Mouse (Mus musculus) effector memory CD4-positive, alpha-beta T cell, adult 5 months (primary cell): ENCODE measurements around the gene Gm10487. TPM values are rescaled to one million over a fixed set of nuclear protein-coding genes. Genes with fewer than 3 reads are reported as not detected.

Source experiments
- polyA plus RNA-seq: library from polyadenylated mRNA; unstranded; fragments of 100-300 nt; shearing (Covaris generic); gene quantifications from one replicate; pipeline ENCODE4 v1.2.1, GENCODE M21; 2017

The Gm10487 gene
- not detected for polyA plus RNA-seq

GRCm38 (mm10) chrX:30843369-30843768, at the start of gene Gm10487:
Gene Gm10487 (minus strand): TSS chrX:30843469.

